In the genomic region with DNA sequence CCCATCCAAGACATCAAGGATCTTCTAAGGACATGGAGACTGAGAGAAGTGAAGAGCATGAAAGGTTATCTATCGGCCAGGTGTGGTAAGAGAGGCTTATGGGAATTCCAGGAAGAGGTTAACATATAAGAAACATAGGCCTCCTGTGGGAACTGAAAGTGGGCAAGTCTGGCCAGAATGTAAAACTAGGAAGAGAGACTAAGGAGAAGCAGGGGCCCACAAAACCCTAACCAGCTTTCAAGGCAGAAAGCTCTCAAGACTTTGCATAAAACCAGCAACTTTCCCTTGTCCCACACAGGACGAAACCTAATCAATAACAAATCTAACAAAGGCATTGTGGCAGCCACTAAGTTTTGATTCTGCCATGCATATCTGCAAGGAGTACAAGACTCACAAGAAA, we compare ENCODE assay signal across 8 mouse cellular contexts. TPM values are rescaled to one million over a fixed set of nuclear protein-coding genes. Genes with fewer than 3 reads are reported as not detected.
DNase-seq lines count a peak whose midpoint lies in the region; ATAC-seq and TF ChIP-seq lines count a peak whose summit lies in the region.

No protein-coding gene starts in this region.

- H3K9me3 ChIP-seq in embryonic facial prominence, embryonic 14.5 days (ENCODE audit: control insufficient read depth, low read length): no peaks in the 10 kb centered on the region
- no peaks in the 10 kb centered on the region for H3K9me3 ChIP-seq in intestine, postnatal 0 days (ENCODE audit: control insufficient read depth)
- H3K9me3 ChIP-seq in neural tube, embryonic 14.5 days (ENCODE audit: control insufficient read depth, low read length): no peaks in the 10 kb centered on the region

- no peak for DNase-seq in layer of hippocampus, adult 2 months (ENCODE audit: low spot score in 2 of 2)
- DNase-seq in layer of hippocampus, adult 9-10 months (ENCODE audit: low spot score): no peak
- DNase-seq in embryonic facial prominence, embryonic 14.5 days (ENCODE audit: low spot score): no peak
- DNase-seq in adrenal gland, postnatal 25 days: no peak
- no peak for DNase-seq in adrenal gland, adult 8-10 months
- no peak for DNase-seq in cerebellum, adult 11-12 months

- H3K9ac ChIP-seq in embryonic facial prominence, embryonic 14.5 days (ENCODE audit: low read depth, low read length): peak overlapping the region; percentile 87
- no peak overlapping the region for H3K9ac ChIP-seq in intestine, postnatal 0 days (ENCODE audit: low read depth, low read length)
- no peak overlapping the region for H3K9ac ChIP-seq in neural tube, embryonic 14.5 days (replicated peaks; ENCODE audit: low read depth, low read length)

- H3K4me3 ChIP-seq in layer of hippocampus, adult 2 months: peak overlapping the region; percentile 85
- H3K4me3 ChIP-seq in embryonic facial prominence, embryonic 14.5 days (ENCODE audit: low read depth, low read length): peak overlapping the region; percentile 85
- H3K4me3 ChIP-seq in intestine, postnatal 0 days (ENCODE audit: low read depth, low read length): peak overlapping the region; percentile 90
- H3K4me3 ChIP-seq in neural tube, embryonic 14.5 days (ENCODE audit: low read depth, low read length): peak overlapping the region; percentile 79; the same call in 1 of the 2 replicates

- no peak for ATAC-seq in embryonic facial prominence, embryonic 14.5 days (ENCODE audit: low read depth)
- no peak for ATAC-seq in intestine, postnatal 0 days
- no peak for ATAC-seq in neural tube, embryonic 14.5 days (ENCODE audit: low read depth)

- no peaks in the 10 kb centered on the region for H3K27me3 ChIP-seq in embryonic facial prominence, embryonic 14.5 days (replicated peaks; ENCODE audit: control insufficient read depth, insufficient read depth, low read length)
- H3K27me3 ChIP-seq in intestine, postnatal 0 days (replicated peaks; ENCODE audit: control insufficient read depth, insufficient read depth, low read length): no peaks in the 10 kb centered on the region
- H3K27me3 ChIP-seq in neural tube, embryonic 14.5 days (ENCODE audit: control insufficient read depth, insufficient read depth, low read length): peaks cover 2% of the 10 kb centered on the region; the same call in 1 of the 2 replicates

- H3K4me1 ChIP-seq in embryonic facial prominence, embryonic 14.5 days (ENCODE audit: control insufficient read depth, insufficient read depth, low read length): peaks cover 12% of the 10 kb centered on the region
- peaks cover 15% of the 10 kb centered on the region for H3K4me1 ChIP-seq in intestine, postnatal 0 days (replicated peaks; ENCODE audit: control insufficient read depth, insufficient read depth, low read length)
- peaks cover 19% of the 10 kb centered on the region for H3K4me1 ChIP-seq in neural tube, embryonic 14.5 days (ENCODE audit: control insufficient read depth, insufficient read depth, low read length)

- peak overlapping the region; percentile 86 for H3K4me2 ChIP-seq in embryonic facial prominence, embryonic 14.5 days (ENCODE audit: low read depth, low read length)
- peak overlapping the region; percentile 92 for H3K4me2 ChIP-seq in intestine, postnatal 0 days (replicated peaks; ENCODE audit: low read depth)
- H3K4me2 ChIP-seq in neural tube, embryonic 14.5 days (ENCODE audit: low read depth, low read length): peak overlapping the region; percentile 80

- 74% methylated on average over 2 of the region's 2 CpGs for WGBS in embryonic facial prominence, embryonic 14.5 days
- WGBS in intestine, postnatal 0 days: 41% methylated on average over 2 of the region's 2 CpGs
- 73% methylated on average over 2 of the region's 2 CpGs for WGBS in neural tube, embryonic 14.5 days

- no peaks in the 10 kb centered on the region; the same call in 1 of the 2 replicates for H3K36me3 ChIP-seq in embryonic facial prominence, embryonic 14.5 days (ENCODE audit: control insufficient read depth, insufficient read depth, low read length)
- H3K36me3 ChIP-seq in intestine, postnatal 0 days (ENCODE audit: control insufficient read depth, insufficient read depth): no peaks in the 10 kb centered on the region
- no peaks in the 10 kb centered on the region for H3K36me3 ChIP-seq in neural tube, embryonic 14.5 days (ENCODE audit: control insufficient read depth, insufficient read depth, low read length)

- peak overlapping the region; percentile 90 for H3K27ac ChIP-seq in layer of hippocampus, adult 2 months
- no peak overlapping the region for H3K27ac ChIP-seq in embryonic facial prominence, embryonic 14.5 days (replicated peaks; ENCODE audit: low read depth, low read length)
- H3K27ac ChIP-seq in intestine, postnatal 0 days (ENCODE audit: low read depth, low read length): peak overlapping the region; percentile 35; the same call in 1 of the 2 replicates
- no peak overlapping the region for H3K27ac ChIP-seq in neural tube, embryonic 14.5 days (ENCODE audit: low read depth, low read length)

- TF ChIP-seq CTCF in layer of hippocampus, adult 2 months (conservative IDR thresholded peaks at IDR 0.05): no peak
- no peak for TF ChIP-seq CTCF in intestine, postnatal 0 days (IDR thresholded peaks at IDR 0.05; ENCODE audit: low read depth)

RNA-seq across cellular contexts. Expression of a gene that starts 1.4 kb away (rescaled TPM):
- 10 to 100 TPM; 88.7 to 94.3 TPM for total RNA-seq in layer of hippocampus, adult 2 months (2021)
- 40.1 and 45.6 TPM in 2 replicates for polyA plus RNA-seq in embryonic facial prominence, embryonic 14.5 days (2014; fragmentation: Nextera tagmentation; extraction: Ambion mirVana)
- 36.2 and 41.5 TPM in 2 replicates for polyA plus RNA-seq in intestine, postnatal 0 days (2015; fragmentation: Nextera tagmentation; extraction: Ambion mirVana)
- polyA plus RNA-seq in neural tube, embryonic 14.5 days (2014; fragmentation: Nextera tagmentation; extraction: Ambion mirVana): 99.8 and 112 TPM in 2 replicates
- total RNA-seq in adrenal gland, postnatal 25 days (2021): 20.9 and 34.2 TPM in 2 replicates
- total RNA-seq in adrenal gland, adult 8-10 months (2022): 10 to 100 TPM; 31.2 to 42.3 (median 35.5) TPM

RNA-seq across cellular contexts. Expression of a gene that starts 1.5 kb away (rescaled TPM):
- 10 to 100 TPM; 29.0 to 35.2 TPM for total RNA-seq in layer of hippocampus, adult 2 months (2021)
- polyA plus RNA-seq in embryonic facial prominence, embryonic 14.5 days (2014; fragmentation: Nextera tagmentation; extraction: Ambion mirVana): 24.4 and 24.6 TPM in 2 replicates
- 17.2 and 18.0 TPM in 2 replicates for polyA plus RNA-seq in intestine, postnatal 0 days (2015; fragmentation: Nextera tagmentation; extraction: Ambion mirVana)
- 10.3 and 14.6 TPM in 2 replicates for polyA plus RNA-seq in neural tube, embryonic 14.5 days (2014; fragmentation: Nextera tagmentation; extraction: Ambion mirVana)
- total RNA-seq in adrenal gland, postnatal 25 days (2021): 70.8 and 76.6 TPM in 2 replicates
- total RNA-seq in adrenal gland, adult 8-10 months (2022): 10 to 100 TPM; 59.5 to 99.1 (median 71.7) TPM

Comparison
In these comparisons a context has a peak if more than half of its experiments do, and no peak if none do; other contexts are left out.
1. H3K27ac ChIP-seq: peak in layer of hippocampus, adult 2 months (single experiment) and intestine, postnatal 0 days (single experiment); none in embryonic facial prominence, embryonic 14.5 days (single experiment) and neural tube, embryonic 14.5 days (single experiment).
2. Peak in every context shown above with its lines, with median percentiles within 50 percentile points of each other: H3K4me3 ChIP-seq and H3K4me2 ChIP-seq.